Mouse (Mus musculus) forebrain, embryonic 10.5 days (tissue): ENCODE results near the gene Ppil1. TPM values are rescaled to one million over a fixed set of nuclear protein-coding genes. Genes with fewer than 3 reads are reported as not detected.
A peak's percentile ranks its signal among the peaks of the same experiment; 100 is the strongest.
"Not testable (repeated sequence)": the region's sequence is repeated elsewhere in the genome, so short reads cannot be mapped to it uniquely, and the experiment has no call there.

Source experiments
- DNase-seq: peaks from one replicate; pipeline ENCODE4 v3.0.0-alpha.2; 2017; ENCODE audit warnings: low spot score; ENCODE audit errors: extremely low spot score
- H3K27ac ChIP-seq: fragments of 300-500 bp; sonication (generic); 2 replicates; pipeline ENCODE4 v1.5.1; 2016; ENCODE audit warnings: mild to moderate bottlenecking
- H3K27me3 ChIP-seq: fragments of 300-500 bp; sonication (generic); 2 replicates; pipeline ENCODE4 v1.6.1; 2016; ENCODE audit warnings: mild to moderate bottlenecking; ENCODE audit not compliant: poor library complexity, severe bottlenecking
- H3K36me3 ChIP-seq: fragments of 300-500 bp; sonication (generic); replicated peaks from 2 replicates; pipeline ENCODE4 v1.6.1; 2016; ENCODE audit warnings: mild to moderate bottlenecking, moderate library complexity
- H3K4me1 ChIP-seq: fragments of 300-500 bp; sonication (generic); 2 replicates; pipeline ENCODE4 v1.6.1; 2016
- H3K4me3 ChIP-seq: fragments of 300-500 bp; sonication (generic); 2 replicates; pipeline ENCODE4 v1.5.1; 2016; ENCODE audit warnings: mild to moderate bottlenecking, moderate library complexity
- H3K9me3 ChIP-seq: fragments of 300-500 bp; sonication (generic); 2 replicates; pipeline ENCODE4 v1.6.1; 2016; ENCODE audit warnings: mild to moderate bottlenecking, moderate library complexity
- WGBS: fragments of 180-500 bp; shearing (Covaris S2); methylation state at CpG from one replicate; pipeline ENCODE4 v1.1.7; 2016; 5-methylcytosine and 5-hydroxymethylcytosine counted together
- polyA plus RNA-seq: library from polyadenylated mRNA; unstranded; fragments of >200 nt; fragmentation: Nextera tagmentation; extraction: Ambion mirVana; gene quantifications from 2 replicates; pipeline ENCODE4 v1.2.1, GENCODE M21; 2016

The Ppil1 gene
- polyA plus RNA-seq, 1 experiment from 2014 or later = 230 TPM

DNA sequence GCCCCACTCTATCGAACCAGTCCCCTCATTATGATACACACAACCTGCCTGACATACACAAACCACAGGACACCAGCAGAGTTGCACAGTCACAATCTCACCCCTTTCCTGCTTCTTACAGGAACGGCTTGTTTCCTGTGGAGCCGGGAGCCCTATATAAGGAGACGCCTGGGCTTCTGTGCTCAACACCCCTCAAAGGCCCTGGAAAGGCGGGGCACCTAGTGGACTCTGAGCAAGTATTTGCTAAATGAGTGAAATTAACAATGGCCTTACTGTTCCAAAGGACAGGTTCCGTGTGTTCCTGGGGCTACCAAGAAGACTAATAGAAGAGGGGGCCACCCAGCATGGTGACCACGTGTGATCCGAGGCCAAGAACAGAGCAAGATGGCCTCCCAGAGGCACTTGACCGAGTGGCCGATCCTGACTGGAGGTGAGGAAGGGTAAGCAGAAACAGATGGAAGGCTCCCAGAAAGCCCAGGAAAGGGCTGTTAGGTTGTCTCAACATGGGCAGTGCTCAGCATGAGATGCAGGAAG is 5.9 kb downstream of the Ppil1 start:
- H3K27ac ChIP-seq = 0 out of 2 replicates have a peak overlapping the region, but pooled peaks have one; percentile 11
- H3K4me3 ChIP-seq = no peak overlapping the region
- H3K27me3 ChIP-seq = no peaks in the 10 kb centered on the region
- peaks cover 89% of the 10 kb centered on the region for H3K36me3 ChIP-seq
- peaks cover 56% of the 10 kb centered on the region for H3K4me1 ChIP-seq
- no peak for DNase-seq
- 79% methylated on average over 10 of the region's 10 CpGs for WGBS
- H3K9me3 ChIP-seq = no peaks in the 10 kb centered on the region

GRCm38 (mm10) chr17:29257001-29257511 is 6.9 kb downstream of the Ppil1 start:
- Histone ChIP-seq H3K4me1 (peaks cover 46% of the 10 kb centered on the region), H3K36me3 (peaks cover 100% of the 10 kb centered on the region), H3K4me3 (no peak overlapping the region), H3K27ac (no peak overlapping the region), H3K9me3 (no peaks in the 10 kb centered on the region), H3K27me3 (no peaks in the 10 kb centered on the region)
- WGBS = 96% methylated on average over 10 of the region's 10 CpGs
- DNase-seq = no peak

- Histone ChIP-seq H3K4me3 (no peak overlapping the region), H3K36me3 (peaks cover 100% of the 10 kb centered on the region), H3K9me3 (no peaks in the 10 kb centered on the region), H3K4me1 (peaks cover 41% of the 10 kb centered on the region), H3K27me3 (no peaks in the 10 kb centered on the region), H3K27ac (no peak overlapping the region)
- DNase-seq = no peak
- whole genome bisulfite sequencing = 86% methylated on average over 6 of the region's 6 CpGs
These were observed 7.5 kb downstream of the Ppil1 start for GRCm38 (mm10) chr17:29256507-29256906.

- Histone ChIP-seq H3K36me3 (peaks cover 100% of the 10 kb centered on the region), H3K4me1 (peaks cover 23% of the 10 kb centered on the region)
- H3K9me3 ChIP-seq, H3K27ac ChIP-seq, H3K4me3 ChIP-seq, H3K27me3 ChIP-seq, DNase-seq: not testable (repeated sequence)
- WGBS = 93% methylated on average over 6 of the region's 6 CpGs
These were observed 9.2 kb downstream of the Ppil1 start for GRCm38 (mm10) chr17:29254784-29255183.

DNA sequence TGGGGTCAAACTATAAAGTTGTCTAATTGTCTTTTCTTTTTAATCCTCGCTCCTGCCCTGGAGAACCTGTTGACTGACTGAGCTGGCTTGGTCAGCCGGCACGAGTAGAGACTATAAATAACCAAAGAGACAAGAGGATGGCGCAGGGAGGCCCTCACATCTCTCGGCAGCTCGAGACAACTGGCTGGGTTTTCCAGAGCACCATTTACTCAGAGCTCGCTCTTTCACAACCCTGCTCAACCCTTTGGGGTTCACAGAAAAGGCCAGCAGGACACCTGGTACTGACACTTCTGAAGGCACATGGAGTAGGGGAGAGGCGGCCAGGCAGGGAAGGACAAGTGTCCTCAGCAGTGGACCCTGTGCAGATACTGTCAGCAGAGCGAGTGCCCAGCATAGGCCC is 10.3 kb downstream of the Ppil1 start:
- 95% methylated on average over 9 of the region's 9 CpGs for WGBS
- peaks cover 13% of the 10 kb centered on the region for H3K4me1 ChIP-seq
- peaks cover 100% of the 10 kb centered on the region for H3K36me3 ChIP-seq
- H3K9me3 ChIP-seq = no peaks in the 10 kb centered on the region
- no peak for DNase-seq
- no peak overlapping the region for H3K4me3 ChIP-seq
- H3K27me3 ChIP-seq = no peaks in the 10 kb centered on the region
- no peak overlapping the region for H3K27ac ChIP-seq

GRCm38 (mm10) chr17:29253236-29253635 is 10.8 kb downstream of the Ppil1 start:
- Histone ChIP-seq H3K27ac (no peak overlapping the region), H3K27me3 (no peaks in the 10 kb centered on the region), H3K36me3 (peaks cover 100% of the 10 kb centered on the region), H3K4me3 (no peak overlapping the region), H3K9me3 (no peaks in the 10 kb centered on the region), H3K4me1 (peaks cover 9% of the 10 kb centered on the region)
- 93% methylated on average over 2 of the region's 2 CpGs for WGBS
- DNase-seq = no peak

DNA sequence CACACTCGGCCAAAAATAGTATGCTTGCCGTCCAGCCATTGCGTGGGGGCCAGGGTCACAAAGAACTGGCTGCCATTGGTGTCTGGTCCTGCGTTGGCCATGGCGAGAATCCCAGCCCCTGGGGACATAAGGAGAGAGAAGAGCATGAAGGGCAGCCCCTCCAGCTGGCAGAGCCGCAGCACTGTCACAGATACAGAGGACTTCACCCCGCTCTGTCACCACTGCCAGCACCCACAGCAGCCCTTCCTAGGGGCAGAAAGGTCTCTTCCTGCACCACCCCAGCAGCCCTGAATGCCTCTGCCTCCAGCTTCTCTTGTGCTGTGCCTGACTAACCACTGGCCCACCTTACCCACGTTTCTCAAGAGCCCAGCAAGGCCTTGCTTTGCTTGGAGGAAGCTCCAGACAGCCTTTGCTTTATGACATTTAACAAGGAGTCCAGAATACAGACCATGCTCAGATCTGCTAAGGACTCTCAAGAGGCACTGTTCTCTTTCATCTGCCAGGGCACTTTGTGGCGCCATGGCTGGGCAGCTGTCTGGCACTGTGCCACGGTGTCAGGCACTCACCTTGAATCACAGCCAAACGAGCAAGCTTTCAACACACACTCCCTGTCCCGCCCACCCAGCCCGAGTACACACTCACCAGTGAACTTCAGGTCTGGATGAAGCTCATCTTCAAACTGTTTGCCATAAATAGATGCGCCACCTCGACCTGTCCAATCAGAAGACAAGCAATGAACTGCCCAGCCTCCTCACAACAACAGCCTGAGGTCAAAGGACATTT is 12.2 kb downstream of the Ppil1 start:
- H3K4me1 ChIP-seq = 0 out of 2 replicates have a peak, but pooled peaks cover 4% of the 10 kb centered on the region
- no peak overlapping the region for H3K27ac ChIP-seq
- no peak for DNase-seq
- H3K27me3 ChIP-seq = no peaks in the 10 kb centered on the region
- no peak overlapping the region for H3K4me3 ChIP-seq
- no peaks in the 10 kb centered on the region for H3K9me3 ChIP-seq
- 92% methylated on average over 15 of the region's 15 CpGs for WGBS
- peaks cover 87% of the 10 kb centered on the region for H3K36me3 ChIP-seq

DNA sequence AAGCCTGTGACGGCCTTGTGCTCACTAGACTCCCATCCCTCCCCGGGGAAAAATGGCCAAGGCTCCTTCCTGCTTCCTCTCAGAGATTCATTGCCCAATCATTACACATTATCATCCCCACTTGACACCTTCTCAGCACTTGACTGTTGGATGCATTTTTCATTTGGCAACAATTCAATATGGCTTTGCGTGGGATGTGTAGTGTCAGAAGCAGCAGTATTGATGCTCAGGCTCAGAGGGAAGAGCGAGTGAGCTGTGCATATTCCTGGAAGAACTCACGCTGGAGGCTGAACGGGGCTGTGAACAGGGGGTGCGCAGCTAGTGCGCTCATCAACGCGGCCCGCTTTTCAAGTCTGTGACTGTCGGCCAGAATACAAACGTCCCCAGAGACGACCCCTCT is 13.0 kb downstream of the Ppil1 start:
- H3K9me3 ChIP-seq, H3K27ac ChIP-seq, H3K27me3 ChIP-seq, H3K4me3 ChIP-seq, DNase-seq, H3K4me1 ChIP-seq: not testable (repeated sequence)
- WGBS = 94% methylated on average over 14 of the region's 14 CpGs
- H3K36me3 ChIP-seq = peaks cover 79% of the 10 kb centered on the region

GRCm38 (mm10) chr17:29249512-29249911 is 14.5 kb downstream of the Ppil1 start:
- H3K4me3 ChIP-seq = no peak overlapping the region
- no peaks in the 10 kb centered on the region for H3K27me3 ChIP-seq
- 71% methylated on average over 9 of the region's 9 CpGs for WGBS
- DNase-seq = no peak
- H3K4me1 ChIP-seq = peaks cover 21% of the 10 kb centered on the region
- no peaks in the 10 kb centered on the region for H3K9me3 ChIP-seq
- no peak overlapping the region for H3K27ac ChIP-seq
- peaks cover 64% of the 10 kb centered on the region for H3K36me3 ChIP-seq

GRCm38 (mm10) chr17:29247881-29248280 is 16.1 kb downstream of the Ppil1 start:
- peaks cover 48% of the 10 kb centered on the region for H3K36me3 ChIP-seq
- no peaks in the 10 kb centered on the region for H3K9me3 ChIP-seq
- no peak overlapping the region for H3K27ac ChIP-seq
- H3K27me3 ChIP-seq = peaks cover 8% of the 10 kb centered on the region
- no peak overlapping the region for H3K4me3 ChIP-seq
- no peak for DNase-seq
- peaks cover 36% of the 10 kb centered on the region for H3K4me1 ChIP-seq
- WGBS = 90% methylated on average over 13 of the region's 13 CpGs

DNA sequence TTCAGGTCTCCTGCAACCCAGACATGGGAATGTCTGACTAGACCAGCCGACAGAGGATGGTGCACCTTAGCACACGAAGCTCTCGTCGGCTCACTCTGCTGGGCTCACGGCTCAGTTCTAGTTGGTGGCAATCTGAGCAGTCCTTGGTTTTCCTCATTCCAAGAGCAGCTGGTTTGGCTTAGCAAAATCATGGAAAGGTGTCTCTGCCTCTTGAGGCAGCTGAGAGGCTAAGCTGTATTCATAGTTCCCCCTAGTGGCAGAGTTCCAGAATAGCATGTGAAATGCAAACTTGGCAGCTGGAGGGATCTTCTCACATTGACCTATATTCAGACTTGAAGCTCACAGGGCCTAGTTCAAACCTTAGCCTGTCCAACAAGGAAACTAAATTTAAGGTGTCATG is 17.4 kb downstream of the Ppil1 start:
- 30% methylated on average over 5 of the region's 5 CpGs for WGBS

GRCm38 (mm10) chr17:29245725-29246124 is 18.3 kb downstream of the Ppil1 start:
- peaks cover 23% of the 10 kb centered on the region for H3K27me3 ChIP-seq
- H3K4me3 ChIP-seq = no peak overlapping the region
- H3K4me1 ChIP-seq = peaks cover 46% of the 10 kb centered on the region
- 43% methylated on average over 7 of the region's 7 CpGs for WGBS
- H3K36me3 ChIP-seq = peaks cover 26% of the 10 kb centered on the region
- H3K9me3 ChIP-seq = no peaks in the 10 kb centered on the region
- peak; percentile 36 for DNase-seq
- peak overlapping the region; percentile 65 for H3K27ac ChIP-seq

More for the DNA sequence above, 17.4 kb downstream of the Ppil1 start:
- Histone ChIP-seq H3K27me3 (peaks cover 21% of the 10 kb centered on the region), H3K4me3 (no peak overlapping the region), H3K27ac (no peak overlapping the region; the same call in 1 of the 2 replicates), H3K9me3 (no peaks in the 10 kb centered on the region), H3K36me3 (peaks cover 35% of the 10 kb centered on the region), H3K4me1 (peaks cover 43% of the 10 kb centered on the region)
- DNase-seq = peak; percentile 58

GRCm38 (mm10) chr17:29244912-29245311 is 19.1 kb downstream of the Ppil1 start:
- Histone ChIP-seq H3K36me3 (peaks cover 18% of the 10 kb centered on the region), H3K27ac (peak overlapping the region; percentile 65), H3K27me3 (peaks cover 31% of the 10 kb centered on the region), H3K4me3 (no peak overlapping the region; the same call in 1 of the 2 replicates), H3K9me3 (no peaks in the 10 kb centered on the region), H3K4me1 (peaks cover 46% of the 10 kb centered on the region)
- 40% methylated on average over 11 of the region's 12 CpGs for WGBS
- DNase-seq = no peak
